Mouse (Mus musculus) adipocyte (in vitro differentiated cells): ENCODE measurements around the gene Cep128.

Source experiments
- DNase-seq: peaks from one replicate; pipeline ENCODE4 v3.0.0-alpha.2; 2016; ENCODE audit warnings: low spot score

Gene Cep128

GRCm38 (mm10) chr12:91307733-91308132 is 76.5 kb downstream of the Cep128 start:
- no peak for DNase-seq

- no peak for DNase-seq
These were observed 78.4 kb downstream of the Cep128 start for GRCm38 (mm10) chr12:91305769-91306168.

- DNase-seq = no peak
These were observed 79.2 kb downstream of the Cep128 start for GRCm38 (mm10) chr12:91305038-91305437.

- no peak for DNase-seq
These were observed 85.5 kb downstream of the Cep128 start for GRCm38 (mm10) chr12:91298700-91299099.

- DNase-seq = no peak
These were observed 88.3 kb downstream of the Cep128 start for GRCm38 (mm10) chr12:91295870-91296269.

GRCm38 (mm10) chr12:91295436-91295835 is 88.8 kb downstream of the Cep128 start:
- no peak for DNase-seq

DNA sequence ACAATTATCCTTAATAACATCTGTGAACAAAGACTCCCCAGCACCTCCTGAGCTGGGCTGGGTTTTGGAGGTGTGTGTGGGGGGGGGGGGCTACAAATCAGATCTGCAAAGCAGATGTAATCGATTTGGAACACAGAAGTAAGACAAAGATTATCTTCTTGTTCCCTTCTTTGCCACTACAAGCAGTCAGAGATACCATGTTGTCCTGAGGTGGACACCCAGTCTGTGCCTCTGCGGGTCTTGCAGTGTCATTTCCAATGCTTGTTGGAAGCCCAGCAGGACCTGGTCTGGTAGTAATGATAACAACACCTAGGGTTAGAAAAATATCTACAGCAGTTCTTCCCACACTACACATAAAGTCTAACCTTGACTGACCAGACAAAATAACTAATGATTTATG is 110.3 kb downstream of the Cep128 start:
- DNase-seq = no peak

DNA sequence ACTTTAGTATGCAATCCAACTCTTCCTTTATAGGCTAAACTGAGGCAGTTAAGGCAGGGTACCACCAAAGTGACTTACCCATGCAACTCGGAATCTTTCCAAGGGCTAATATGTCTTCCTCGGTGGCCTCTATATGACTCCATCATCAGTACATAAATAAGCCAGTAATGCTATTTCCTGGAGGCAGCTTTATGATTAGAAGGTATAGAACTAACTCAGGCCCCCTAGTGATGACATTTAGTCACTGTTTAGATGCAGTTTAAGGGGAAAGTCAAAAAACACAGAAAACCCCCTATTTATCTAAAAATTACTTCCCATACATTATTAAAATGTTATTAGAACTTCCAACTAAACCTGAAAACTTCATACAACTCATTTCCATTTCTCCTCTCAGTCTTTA is 114.6 kb downstream of the Cep128 start:
- DNase-seq = no peak

GRCm38 (mm10) chr12:91268974-91269373 is 115.2 kb downstream of the Cep128 start:
- DNase-seq = peak; percentile 42

DNA sequence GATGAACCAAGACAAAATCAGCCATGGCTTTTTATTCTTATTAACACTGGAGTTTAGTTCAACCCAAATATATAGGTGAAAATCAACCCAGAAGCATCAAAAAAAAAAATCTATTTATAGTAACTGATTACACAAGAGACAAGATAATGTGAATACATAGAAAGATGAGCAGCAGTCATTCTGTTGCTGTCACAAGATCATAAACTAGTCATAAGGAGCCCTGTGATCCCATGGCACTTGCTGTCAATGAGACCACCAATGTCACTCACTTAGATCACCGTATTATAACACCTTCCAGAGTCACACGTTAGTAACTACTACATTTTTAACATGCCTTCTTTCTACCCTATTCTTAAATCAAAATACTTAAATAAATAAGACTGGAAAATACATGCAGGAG is 118.2 kb downstream of the Cep128 start:
- DNase-seq = no peak

GRCm38 (mm10) chr12:91265462-91265861 is 118.7 kb downstream of the Cep128 start:
- no peak for DNase-seq

DNA sequence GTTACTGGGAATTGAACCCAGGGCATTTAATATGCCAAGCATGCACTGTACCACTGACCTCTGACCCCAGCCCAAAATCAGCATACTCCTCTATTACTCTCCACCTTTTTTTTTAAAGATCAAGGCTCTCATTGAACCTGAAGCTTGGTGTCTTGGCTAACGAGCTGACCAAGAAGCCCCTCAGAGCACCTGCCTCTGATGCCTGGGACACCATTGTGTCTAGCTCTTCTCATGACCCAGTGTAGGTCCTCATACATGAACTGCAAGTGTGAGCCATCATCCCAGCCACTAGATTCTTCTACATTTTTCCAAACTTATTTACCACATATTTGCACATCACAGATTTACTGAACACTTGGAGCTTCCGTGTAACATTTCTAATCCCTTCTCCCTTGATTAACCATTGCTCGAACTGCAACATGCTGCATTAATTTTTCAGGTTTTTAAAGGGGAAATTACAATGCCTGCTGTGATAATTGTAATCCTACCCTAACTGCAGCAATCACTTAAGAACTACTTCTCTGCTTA is 119.3 kb downstream of the Cep128 start:
- no peak for DNase-seq

DNA sequence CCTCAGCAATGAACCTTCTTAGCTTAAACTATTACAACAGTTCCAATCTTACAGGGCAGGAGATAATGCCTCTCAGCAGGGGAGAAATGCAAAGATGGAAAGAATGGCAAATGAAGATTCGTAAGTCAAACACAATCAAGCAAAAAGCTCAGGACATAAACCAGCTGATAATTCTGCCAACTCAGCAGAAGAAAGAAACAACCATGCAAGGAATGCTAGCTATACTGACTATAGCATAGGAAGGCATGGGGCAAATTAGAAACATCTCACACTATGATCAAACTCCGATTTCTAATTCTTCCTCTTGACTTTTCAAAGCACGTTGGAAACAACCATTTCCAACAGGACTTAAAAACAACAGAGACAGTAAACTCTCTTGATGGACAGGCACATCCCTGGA is 120.5 kb downstream of the Cep128 start:
- no peak for DNase-seq

DNA sequence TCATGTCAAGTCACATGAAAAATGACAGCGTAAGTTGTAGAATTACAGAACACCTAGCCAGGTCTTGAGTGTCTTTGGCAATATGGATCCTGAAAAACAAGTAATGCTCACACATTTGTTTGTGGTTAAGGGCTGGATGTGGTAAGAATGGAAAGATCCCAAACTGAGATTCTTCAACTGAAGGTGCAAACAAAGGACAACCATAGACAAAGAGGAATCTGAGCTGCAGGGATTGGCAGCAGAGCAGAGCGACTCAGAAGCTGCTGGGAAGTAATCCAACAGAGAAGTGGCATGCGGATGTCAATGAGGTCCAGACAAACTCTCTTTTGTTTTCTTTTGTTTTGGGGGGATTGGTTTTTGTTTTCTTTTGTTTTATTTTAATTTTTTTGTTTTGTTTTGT is 121.4 kb downstream of the Cep128 start:
- DNase-seq = peak; percentile 31

- no peak for DNase-seq
These were observed 127.9 kb downstream of the Cep128 start for GRCm38 (mm10) chr12:91256334-91256733.

GRCm38 (mm10) chr12:91254831-91255230 is 129.4 kb downstream of the Cep128 start:
- DNase-seq = no peak

- DNase-seq = no peak
These were observed 163.6 kb downstream of the Cep128 start for GRCm38 (mm10) chr12:91220609-91221008.

- DNase-seq = no peak
These were observed 178.7 kb downstream of the Cep128 start for GRCm38 (mm10) chr12:91205550-91205949.

GRCm38 (mm10) chr12:91204330-91204729 is 179.9 kb downstream of the Cep128 start:
- no peak for DNase-seq

GRCm38 (mm10) chr12:91202496-91202895 is 181.7 kb downstream of the Cep128 start:
- no peak for DNase-seq

DNA sequence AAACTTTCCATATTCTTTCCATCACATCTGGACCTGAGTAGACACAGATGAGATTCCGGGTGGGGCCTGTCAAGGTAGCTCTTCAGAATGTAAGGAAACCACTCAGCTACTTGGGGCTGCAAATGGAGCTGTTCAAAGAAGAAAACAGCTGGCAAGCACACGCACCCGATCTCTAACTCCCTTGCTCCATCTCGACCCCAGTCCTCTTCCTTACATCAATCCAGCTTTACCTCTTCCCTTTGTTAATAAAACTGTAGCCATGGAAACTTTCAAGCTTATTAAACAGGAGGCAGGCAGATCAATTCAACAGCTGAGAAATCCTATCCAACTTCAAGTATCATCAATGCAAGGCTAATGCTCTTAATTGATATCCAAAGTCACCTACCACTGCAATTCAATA is 195.1 kb downstream of the Cep128 start:
- no peak for DNase-seq

DNA sequence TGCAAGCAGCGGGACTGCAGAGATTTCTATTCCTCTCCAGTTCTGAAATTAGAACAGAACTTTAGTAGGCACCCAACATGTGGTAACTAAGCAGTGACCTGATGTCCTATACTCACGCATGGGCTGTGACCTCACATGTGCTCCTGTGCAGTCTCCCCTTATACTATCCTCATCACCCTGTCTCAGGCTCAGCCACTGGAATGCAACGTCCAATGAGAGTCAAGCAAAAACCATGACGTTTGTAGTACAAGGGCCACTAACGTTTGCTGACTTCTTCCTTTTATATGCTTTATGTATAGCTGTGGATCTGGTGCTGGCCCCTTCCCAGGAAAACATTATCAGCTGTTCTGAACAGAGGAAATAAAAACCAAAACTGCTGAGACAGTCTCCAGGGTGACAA is 198.6 kb downstream of the Cep128 start:
- DNase-seq = no peak

DNA sequence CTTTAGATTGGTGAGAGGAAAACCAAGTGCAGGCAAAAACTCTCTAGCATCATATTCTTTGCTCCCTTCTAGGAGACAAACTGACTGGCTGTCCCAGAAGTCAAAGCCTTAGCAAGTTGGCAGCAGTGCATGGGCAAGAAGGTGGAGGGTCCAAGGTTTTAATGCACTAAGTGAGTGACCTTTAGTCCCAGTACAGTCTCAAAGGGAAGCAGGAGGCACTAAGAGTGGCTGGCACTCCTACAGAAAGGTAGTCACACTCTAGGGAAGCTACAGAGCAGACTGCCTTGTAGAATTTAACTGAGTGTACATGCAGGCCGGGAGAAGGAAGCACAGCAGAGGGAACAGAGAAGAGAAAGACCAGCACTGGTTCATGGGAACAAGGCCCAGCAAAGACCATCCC is 199.6 kb downstream of the Cep128 start:
- no peak for DNase-seq

DNA sequence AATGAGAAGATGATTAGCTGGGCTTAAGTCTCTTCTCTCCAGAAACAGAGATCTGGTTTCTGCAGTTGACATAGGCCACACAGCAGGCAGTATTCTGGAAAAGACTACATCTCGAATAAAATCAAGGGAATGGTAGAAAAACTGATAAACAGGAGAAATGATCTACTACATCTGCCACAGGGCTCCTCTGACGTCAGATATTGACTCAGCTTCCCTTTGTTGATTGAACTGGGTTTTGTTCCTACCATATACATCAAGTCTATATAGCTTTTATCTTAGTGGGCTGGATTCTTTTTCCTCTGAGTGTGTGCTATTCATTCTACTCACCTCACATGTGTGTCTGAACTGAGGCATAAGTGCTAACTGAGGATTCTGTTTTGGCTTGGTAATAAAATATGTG is 200.3 kb downstream of the Cep128 start:
- DNase-seq = no peak

- no peak for DNase-seq
These were observed 200.8 kb downstream of the Cep128 start for GRCm38 (mm10) chr12:91183304-91183855.
